Mouse (Mus musculus) splenic B cell, adult 2 months (primary cell): ENCODE results near the gene Aqp7.

Source experiments
- DNase-seq: peaks from one replicate; pipeline ENCODE4 v3.0.0-alpha.2; 2011; ENCODE audit warnings: low read depth, low spot score
- H3K27me3 ChIP-seq: 2 replicates; pipeline ENCODE4 v1.6.1; 2012; ENCODE audit warnings: mild to moderate bottlenecking, low read length, moderate library complexity, mixed read lengths; ENCODE audit not compliant: control insufficient read depth, poor library complexity, insufficient read depth, severe bottlenecking
- H3K36me3 ChIP-seq: 2 replicates; pipeline ENCODE4 v1.6.1; 2012; ENCODE audit warnings: mild to moderate bottlenecking, low read length, moderate library complexity, mixed read lengths; ENCODE audit not compliant: control insufficient read depth, poor library complexity, insufficient read depth, severe bottlenecking

Gene Aqp7

DNA sequence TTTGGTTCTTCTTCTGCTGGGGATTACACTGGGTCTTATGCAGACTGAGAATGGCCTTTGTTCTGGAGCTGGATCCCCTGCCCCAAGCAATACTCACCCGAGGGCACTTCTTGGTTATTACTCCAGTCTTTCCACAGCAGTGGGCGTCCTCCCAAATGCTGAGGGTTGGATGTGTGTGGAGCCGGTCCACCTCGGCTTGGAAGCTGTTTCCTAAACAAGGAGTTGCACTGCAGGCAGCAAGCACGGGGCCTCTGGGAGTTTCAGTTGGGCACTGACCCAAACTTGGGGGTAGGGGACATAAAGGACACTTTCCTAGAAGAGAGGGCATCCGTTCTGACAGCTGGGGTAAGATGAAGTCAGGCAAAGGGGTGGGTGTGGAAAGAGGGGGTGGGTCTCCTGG, 26.5 kb upstream of the Aqp7 start:
- Histone ChIP-seq H3K36me3 (no peaks in the 10 kb centered on the region), H3K27me3 (no peaks in the 10 kb centered on the region; the same call in 1 of the 2 replicates)
- no peak for DNase-seq

DNA sequence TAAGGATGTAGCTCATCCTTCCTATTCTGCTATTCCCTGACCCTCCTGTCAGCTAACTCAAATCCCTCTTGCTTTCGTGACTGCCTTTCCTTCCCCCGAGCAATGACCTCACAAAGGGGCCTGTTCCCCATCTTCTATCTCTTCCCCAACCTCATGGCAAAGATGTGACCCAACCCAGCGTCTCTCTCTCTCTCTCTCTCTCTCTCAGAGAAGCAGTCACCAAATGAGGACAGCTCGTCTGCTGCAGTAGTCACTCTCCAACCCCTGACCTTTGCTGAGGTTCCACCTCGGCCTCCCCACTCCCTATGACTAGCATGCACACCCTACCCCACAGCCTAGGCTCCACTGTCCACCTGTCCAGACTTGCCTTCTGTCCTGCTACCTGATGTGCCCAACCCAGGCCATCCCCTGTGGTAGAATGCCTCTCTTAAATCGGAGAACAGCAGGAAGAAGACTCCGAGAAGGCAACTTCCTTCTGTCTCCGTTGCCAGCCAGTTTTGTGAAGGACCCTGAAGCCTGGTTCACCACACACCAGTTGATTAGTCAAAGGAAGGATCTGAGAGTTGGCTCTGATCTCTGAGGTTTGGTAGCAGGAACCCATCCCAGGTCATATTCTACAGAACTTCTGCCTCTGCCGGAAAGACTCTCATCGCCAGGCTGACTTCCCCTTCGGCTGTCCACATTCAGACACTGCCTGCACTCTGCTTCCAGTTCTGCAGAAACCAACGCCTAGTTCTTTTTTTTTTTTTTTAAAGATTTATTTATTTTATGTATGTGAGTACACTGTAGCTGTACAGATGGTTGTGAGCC, 25.3 kb upstream of the Aqp7 start:
- Histone ChIP-seq H3K36me3 (no peaks in the 10 kb centered on the region), H3K27me3 (no peaks in the 10 kb centered on the region; the same call in 1 of the 2 replicates)

DNA sequence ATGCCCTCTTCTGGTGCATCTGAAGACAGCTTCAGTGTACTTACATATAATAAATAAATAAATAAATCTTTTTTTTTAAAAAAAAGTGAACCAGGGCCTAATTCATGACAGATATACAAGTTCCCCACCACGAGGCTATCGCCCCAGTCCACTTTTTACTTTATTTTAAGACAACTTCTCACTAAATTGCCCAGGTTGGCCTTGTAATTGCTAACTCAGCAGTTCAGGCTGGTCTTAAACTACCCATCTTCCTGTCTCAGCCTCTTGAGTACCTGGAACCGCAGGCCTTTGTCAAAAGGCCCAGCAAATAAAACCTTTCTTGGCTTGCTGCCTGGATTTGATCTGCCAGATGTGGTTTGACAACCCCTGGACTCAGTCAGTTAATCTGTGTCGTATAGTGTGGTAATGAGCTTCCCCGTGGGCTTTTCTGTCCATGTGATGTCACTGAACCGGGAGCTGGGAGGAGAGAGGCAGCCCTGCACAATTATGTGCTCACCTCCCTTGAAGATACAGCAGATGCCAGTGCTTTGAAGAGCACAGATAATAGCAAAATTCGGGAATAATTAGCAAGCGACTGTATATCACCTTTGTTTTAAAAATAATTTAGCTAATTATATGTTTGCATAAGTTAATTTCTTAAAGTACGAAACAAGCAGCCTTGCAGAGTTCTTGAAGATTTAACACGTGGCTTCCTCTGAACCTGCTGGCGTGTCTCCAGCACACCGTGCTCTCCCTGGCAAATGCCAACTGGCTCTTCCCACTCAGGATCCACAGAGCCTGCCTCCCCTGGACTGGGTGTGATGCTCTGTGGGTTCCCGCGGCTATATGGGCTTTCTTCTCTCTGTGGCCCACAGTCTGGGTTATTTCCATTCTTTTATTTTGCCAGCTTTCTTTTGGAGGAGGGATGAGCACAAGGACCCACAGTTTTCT, 23.8 kb upstream of the Aqp7 start:
- DNase-seq, result no peak
- H3K36me3 ChIP-seq, result no peaks in the 10 kb centered on the region
- no peaks in the 10 kb centered on the region; the same call in 1 of the 2 replicates for H3K27me3 ChIP-seq

More for the DNA sequence above, 25.3 kb upstream of the Aqp7 start:
- peak; percentile 7 for DNase-seq

DNA sequence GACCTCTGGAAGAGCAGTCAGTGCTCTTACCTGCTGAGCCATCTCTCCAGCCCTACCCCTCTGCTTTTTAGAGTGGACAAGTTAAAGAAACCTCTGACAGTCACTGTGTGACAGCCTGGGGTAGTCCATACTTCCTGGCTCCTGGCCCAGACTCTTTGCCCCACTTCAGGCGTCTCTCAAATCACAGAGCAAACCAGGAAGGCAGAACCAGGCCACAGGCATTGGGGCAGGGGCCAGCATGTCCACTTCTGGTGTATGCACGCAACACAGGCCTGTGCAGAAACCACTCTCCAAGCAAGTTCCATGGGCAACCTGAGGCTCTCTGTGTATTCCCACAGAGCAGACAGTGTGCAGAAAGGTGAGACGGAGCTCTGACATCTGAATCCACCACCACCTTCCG, 17.3 kb upstream of the Aqp7 start:
- Histone ChIP-seq H3K36me3 (no peaks in the 10 kb centered on the region), H3K27me3 (no peaks in the 10 kb centered on the region; the same call in 1 of the 2 replicates)
- DNase-seq, result no peak

DNA sequence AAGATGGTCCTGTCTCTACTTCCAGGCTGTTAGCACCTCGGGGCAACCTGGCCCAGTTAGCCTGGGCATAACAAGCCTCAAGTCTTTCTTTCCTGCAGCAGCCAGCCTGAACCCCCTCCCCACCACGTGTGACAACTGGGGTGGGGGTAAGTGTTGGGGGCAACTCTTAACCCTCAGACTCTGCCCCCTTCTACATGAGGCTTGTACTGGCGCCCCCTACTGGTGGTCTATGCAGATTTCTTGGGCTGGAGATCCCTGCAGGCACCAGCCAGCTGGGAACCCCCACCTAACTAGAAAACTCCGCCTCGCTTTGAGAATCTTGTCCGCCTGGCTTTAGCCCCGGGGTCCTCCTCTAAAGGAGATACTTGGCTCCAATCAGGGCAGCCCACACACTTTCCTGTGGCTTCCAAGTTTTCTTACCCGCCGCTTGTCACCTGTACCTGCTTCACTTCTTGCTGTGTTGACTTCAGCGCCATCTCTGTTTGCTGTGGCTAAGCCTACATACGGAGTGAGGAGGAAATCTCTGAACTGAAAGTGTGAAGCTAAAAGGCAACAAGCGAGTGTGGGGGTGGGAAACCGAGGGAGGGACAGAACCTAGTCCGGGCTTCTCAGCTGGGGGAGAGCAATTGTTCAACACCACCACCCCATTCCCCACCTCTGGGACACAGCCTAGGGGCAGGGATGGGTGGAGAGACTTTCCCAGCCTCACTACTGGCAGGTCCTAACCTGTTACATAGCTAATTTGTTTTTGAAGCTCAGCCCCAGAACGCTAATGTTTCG, 16.1 kb upstream of the Aqp7 start:
- Histone ChIP-seq H3K36me3 (no peaks in the 10 kb centered on the region), H3K27me3 (no peaks in the 10 kb centered on the region)
- DNase-seq, result peak; percentile 47

DNA sequence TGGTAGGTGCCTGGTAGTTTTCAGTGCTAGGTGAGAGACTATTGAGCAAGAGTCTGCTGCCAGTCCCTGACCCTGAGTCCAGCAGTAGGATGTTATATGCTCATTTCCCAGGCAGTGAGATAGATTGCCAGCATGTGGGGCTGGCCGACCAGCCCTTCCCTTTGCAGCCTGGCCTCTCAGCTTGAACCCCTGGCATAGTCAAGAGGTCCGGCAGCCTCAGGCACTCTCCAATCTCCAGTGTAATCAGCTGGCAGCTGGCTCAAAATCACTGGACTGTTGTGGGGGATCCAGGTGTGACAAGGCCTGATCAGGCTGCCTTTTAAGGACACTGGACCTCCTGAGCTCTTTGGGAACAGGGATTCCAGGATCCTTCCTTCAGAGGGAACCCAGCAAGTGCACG, 15.4 kb upstream of the Aqp7 start:
- no peaks in the 10 kb centered on the region for H3K36me3 ChIP-seq
- no peak for DNase-seq
- no peaks in the 10 kb centered on the region for H3K27me3 ChIP-seq

DNA sequence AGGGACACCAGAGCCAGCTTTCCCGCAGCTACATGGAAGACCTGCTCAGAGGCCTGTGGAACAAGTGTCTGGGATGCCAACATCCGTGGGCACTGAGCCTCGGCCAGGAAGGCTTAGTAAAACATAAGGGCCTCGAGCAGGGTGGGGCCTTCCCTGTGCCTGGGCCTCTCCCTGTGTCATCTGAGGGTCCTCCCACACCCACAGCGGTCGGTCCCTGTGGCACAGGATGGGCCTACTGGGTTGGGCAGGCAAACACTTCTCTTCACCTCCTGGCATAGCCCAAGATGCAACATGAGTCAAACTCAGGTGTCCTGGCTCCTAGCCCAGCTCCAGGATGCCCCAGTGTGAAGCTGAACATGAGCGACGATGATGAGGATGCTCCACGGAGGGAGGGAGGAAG, 9.4 kb upstream of the Aqp7 start:
- H3K27me3 ChIP-seq, result no peaks in the 10 kb centered on the region
- DNase-seq, result no peak
- H3K36me3 ChIP-seq, result no peaks in the 10 kb centered on the region

DNA sequence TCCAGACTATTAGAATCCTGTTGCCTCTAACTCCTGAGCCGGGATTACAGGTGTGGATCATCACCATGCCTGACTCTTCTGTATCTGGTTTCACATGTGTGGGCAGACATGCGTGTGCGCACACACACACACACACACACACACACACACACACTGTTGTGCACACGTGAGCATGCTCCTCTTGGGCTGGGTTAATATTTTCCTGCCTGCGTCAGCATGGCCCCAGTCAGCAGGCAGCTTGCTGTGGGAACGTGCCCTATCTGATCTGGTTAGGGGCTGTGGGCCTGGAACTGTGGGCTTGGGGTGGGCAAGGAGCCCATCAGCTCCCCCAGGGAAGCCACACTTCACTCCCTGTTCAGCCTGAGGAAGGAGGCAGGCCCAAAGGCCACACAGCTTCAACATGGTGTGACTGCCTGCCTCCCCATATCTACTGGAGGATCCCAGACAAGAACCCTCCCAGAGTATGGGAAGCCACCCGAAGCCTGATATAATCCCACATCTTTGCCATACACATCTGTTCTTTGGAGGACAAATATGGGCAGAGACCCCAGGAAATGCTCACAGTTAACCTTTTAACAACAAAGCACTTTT, 8.9 kb upstream of the Aqp7 start:
- Histone ChIP-seq H3K27me3 (no peaks in the 10 kb centered on the region), H3K36me3 (no peaks in the 10 kb centered on the region)
- no peak for DNase-seq

DNA sequence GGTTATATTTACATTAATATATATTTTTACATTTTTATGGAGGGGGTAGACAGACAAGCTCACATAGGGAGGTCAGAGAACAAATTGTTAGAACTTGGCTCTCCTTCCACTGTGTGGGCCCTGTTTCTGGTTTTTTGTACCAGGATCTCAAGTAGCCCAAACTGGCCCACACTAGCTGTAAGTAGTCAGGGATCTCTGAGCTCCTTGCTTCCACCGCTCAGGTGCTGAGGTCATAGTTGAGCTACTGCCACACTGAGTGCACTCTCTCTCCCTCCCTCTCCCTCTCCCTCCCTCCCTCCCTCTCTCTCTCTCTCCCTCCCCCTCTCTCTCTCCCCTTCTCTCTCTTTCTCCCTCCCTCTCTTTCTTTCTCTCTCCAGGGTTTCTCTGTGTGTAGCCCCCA, 8.3 kb upstream of the Aqp7 start:
- Histone ChIP-seq H3K27me3 (no peaks in the 10 kb centered on the region), H3K36me3 (no peaks in the 10 kb centered on the region)
- no peak for DNase-seq

DNA sequence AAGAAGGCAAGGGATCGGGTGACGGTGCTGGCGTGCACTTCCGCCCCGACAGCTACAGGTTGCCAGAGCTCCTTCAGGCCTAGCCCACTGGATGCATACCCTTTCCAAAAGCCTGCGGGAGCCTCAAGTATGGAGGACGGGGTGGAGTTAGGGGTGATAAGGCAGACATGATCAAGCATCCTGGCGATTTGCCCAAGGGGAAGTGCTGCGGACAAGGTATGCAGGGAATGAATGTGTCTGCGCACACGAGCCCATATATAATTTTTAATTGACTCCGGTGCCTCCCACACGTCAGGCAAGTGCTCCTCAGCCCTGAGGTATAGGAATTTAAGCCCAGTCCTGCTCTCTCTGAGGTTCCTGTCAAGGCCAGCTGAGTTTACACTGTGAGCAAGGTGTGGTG, 7.2 kb upstream of the Aqp7 start:
- Histone ChIP-seq H3K27me3 (no peaks in the 10 kb centered on the region), H3K36me3 (no peaks in the 10 kb centered on the region)
- DNase-seq, result no peak

DNA sequence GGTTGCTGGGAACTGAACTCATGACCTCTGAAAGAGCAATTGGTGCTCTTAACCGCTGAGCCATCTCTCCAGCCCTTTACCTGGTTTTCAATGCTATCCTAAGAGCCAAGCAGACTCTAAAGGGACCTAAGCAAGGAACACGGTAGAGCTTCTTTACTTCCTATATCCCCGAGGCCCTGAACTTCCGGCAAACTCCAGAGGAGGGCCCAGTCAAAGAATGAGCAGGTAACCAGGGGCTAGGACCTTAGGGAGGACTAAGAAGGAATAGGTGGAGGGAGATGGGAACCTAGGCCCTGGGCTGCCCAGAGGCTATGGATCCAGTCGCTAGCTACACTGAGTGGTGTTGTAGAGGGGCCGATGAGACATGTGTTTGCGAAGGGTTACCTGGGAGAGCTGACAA, 3.8 kb upstream of the Aqp7 start:
- no peak for DNase-seq
- 0 out of 2 replicates have a peak, but pooled peaks cover 2% of the 10 kb centered on the region for H3K27me3 ChIP-seq
- H3K36me3 ChIP-seq, result no peaks in the 10 kb centered on the region

DNA sequence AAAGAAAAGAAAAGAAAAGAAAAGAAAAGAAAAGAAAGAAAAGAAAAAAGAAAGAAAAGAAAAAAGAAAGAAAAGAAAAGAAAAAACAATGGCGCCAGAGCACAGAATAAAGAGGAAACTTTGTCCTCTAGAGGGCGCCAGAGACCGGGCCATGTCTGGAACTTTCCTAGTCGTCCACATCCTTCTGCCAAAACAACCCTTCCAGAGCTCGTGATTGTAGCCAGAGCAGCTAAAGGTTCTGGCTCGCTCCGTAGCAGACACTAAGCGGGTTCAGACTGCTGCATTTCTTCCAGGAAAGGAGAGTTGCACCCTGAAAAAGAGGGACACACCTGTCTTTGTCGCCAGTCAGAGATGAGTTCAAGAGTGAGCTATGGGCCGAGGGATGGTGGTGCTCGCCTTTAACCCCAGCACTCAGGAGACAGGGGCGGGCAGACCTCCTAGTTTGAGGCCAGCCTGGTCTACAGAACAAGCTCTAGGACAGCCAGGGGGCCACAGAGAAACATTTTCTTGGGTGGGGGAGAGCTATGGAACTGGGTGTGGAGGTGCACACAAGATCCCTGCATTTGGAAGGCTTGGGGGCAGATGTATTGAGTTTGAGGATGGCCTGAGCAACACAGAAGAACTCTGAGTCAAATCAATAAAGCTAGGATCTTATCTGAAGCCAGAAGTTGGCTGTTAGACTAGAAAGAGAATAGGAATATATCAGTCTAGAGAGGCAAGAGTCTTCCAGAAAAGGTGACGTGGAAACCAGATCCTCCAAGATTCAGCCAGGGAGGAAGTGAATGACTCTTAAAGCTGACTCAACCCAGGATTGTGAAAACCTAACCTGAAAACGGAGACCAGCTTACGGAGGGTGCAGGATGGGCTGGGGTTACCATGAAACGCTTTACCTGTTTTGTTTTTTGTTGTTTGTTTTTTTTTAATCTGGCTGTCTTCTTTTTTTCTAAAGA, 3.1 kb upstream of the Aqp7 start:
- peak; percentile 78 for DNase-seq
- H3K36me3 ChIP-seq, result no peaks in the 10 kb centered on the region
- 0 out of 2 replicates have a peak, but pooled peaks cover 2% of the 10 kb centered on the region for H3K27me3 ChIP-seq

DNA sequence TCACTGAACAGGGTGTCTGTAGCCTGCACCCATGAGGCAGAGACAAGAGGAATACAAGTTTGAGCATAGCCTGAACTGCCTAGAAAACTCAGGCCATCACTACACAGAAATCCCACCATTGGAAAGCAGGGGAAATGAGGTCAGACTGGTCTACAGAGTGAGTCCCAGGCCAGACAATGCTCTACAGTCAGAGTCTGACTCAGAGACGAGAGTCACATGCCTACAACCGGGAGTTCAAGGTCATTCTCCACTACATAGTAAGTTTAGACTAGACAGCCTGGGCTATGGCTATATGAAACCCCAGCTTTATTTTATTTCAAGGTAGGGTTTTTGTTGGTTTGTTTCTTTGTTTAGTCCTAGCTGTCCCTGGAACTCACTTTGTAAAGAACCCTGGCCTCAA, 987 bp upstream of the Aqp7 start:
- no peak for DNase-seq
- H3K36me3 ChIP-seq, result no peaks in the 10 kb centered on the region
- 0 out of 2 replicates have a peak, but pooled peaks cover 2% of the 10 kb centered on the region for H3K27me3 ChIP-seq
